Mouse (Mus musculus) CH12.LX (cell line): ENCODE measurements around the gene Abhd16a. TPM values are rescaled to one million over a fixed set of nuclear protein-coding genes. Genes with fewer than 3 reads are reported as not detected.

Experiments
- DNase-seq: peaks from one replicate; pipeline ENCODE4 v3.0.0-alpha.2; 2013; ENCODE audit errors: extremely low read depth
- H3K27ac ChIP-seq: 2 replicates; pipeline ENCODE4 v1.5.1; 2012; ENCODE audit warnings: low read depth, mild to moderate bottlenecking, control low read depth, moderate library complexity; ENCODE audit not compliant: insufficient read depth
- H3K27me3 ChIP-seq: replicated peaks from 2 replicates; pipeline ENCODE3; 2012; ENCODE audit warnings: inconsistent platforms
- H3K36me3 ChIP-seq, 2 experiments: replicated peaks in 1 of 2; 2 replicates each; pipeline versions ENCODE3 to v1.6.1; 2012; ENCODE audit warnings: inconsistent platforms in 1 of 2, low read length in 1 of 2, mild to moderate bottlenecking in 1 of 2, mixed read lengths in 1 of 2, moderate library complexity in 1 of 2; ENCODE audit not compliant: control insufficient read depth in 1 of 2, insufficient read depth in 1 of 2
- H3K4me1 ChIP-seq, 2 experiments: 2 replicates each; pipeline ENCODE4 v1.6.1; 2012; ENCODE audit warnings: inconsistent platforms in 1 of 2, moderate library complexity in 1 of 2; ENCODE audit not compliant: insufficient read depth in 2 of 2, control insufficient read depth in 1 of 2
- H3K4me2 ChIP-seq: 2 replicates; pipeline ENCODE4 v1.6.1; 2012; ENCODE audit warnings: low read depth, mild to moderate bottlenecking, control low read depth; ENCODE audit not compliant: poor library complexity, insufficient read depth, severe bottlenecking
- H3K4me3 ChIP-seq, 3 experiments: fragments of 150-350 bp in 1 of 3; sonication (generic) in 1 of 3; replicated peaks in 1 of 3; 2 replicates each; pipeline versions ENCODE3 to v1.5.1; 2011 to 2012; ENCODE audit warnings: low read depth in 2 of 3, low read length in 2 of 3, mild to moderate bottlenecking in 2 of 3, moderate library complexity in 2 of 3, control low read depth in 1 of 3, improper control_type of control experiment in 1 of 3, inconsistent platforms in 1 of 3, mixed read lengths in 1 of 3; ENCODE audit not compliant: poor library complexity in 1 of 3
- H3K79me2 ChIP-seq: replicated peaks from 2 replicates; pipeline ENCODE4 v1.6.1; 2012; ENCODE audit warnings: mild to moderate bottlenecking, moderate library complexity; ENCODE audit not compliant: control insufficient read depth, poor library complexity, insufficient read depth, severe bottlenecking; ENCODE audit errors: extremely low read depth
- H3K9ac ChIP-seq: 2 replicates; pipeline ENCODE4 v1.6.1; 2012; ENCODE audit warnings: low read depth, mild to moderate bottlenecking, control low read depth, moderate library complexity; ENCODE audit not compliant: insufficient read depth
- H3K9me3 ChIP-seq: replicated peaks from 2 replicates; pipeline ENCODE3; 2012; ENCODE audit warnings: low read length, inconsistent platforms, mixed read lengths
- BHLHE40 ChIP-seq: IDR thresholded peaks from 2 replicates; pipeline ENCODE4 v1.6.1; 2011; ENCODE audit warnings: mild to moderate bottlenecking, low read depth, low read length, improper control_type of control experiment
- CHD1 ChIP-seq: IDR thresholded peaks from 2 replicates; pipeline ENCODE4 v1.6.1; 2012; ENCODE audit warnings: low read depth, low read length, improper control_type of control experiment, inconsistent platforms
- CHD2 ChIP-seq: IDR thresholded peaks from 2 replicates; pipeline ENCODE4 v1.6.1; 2011; ENCODE audit warnings: low read length, improper control_type of control experiment
- CTCF ChIP-seq, 2 experiments: IDR thresholded peaks in 1 of 2; conservative IDR thresholded peaks in 1 of 2; 2 replicates each; pipeline ENCODE4 v1.5.1; 2011 to 2012; ENCODE audit warnings: low read depth in 2 of 2, low read length in 2 of 2, improper control_type of control experiment in 1 of 2, inconsistent platforms in 1 of 2, mild to moderate bottlenecking in 1 of 2, moderate library complexity in 1 of 2
- E2F4 ChIP-seq: IDR thresholded peaks from 2 replicates; pipeline ENCODE4 v1.6.1; 2011; ENCODE audit warnings: low read depth, low read length, improper control_type of control experiment; ENCODE audit not compliant: insufficient replicate concordance
- ELF1 ChIP-seq: IDR thresholded peaks from 2 replicates; pipeline ENCODE4 v1.6.1; 2014; ENCODE audit warnings: low read depth, mild to moderate bottlenecking, inconsistent platforms, low read length, improper control_type of control experiment
- EP300 ChIP-seq: IDR thresholded peaks from 2 replicates; pipeline ENCODE4 v1.6.1; 2011; ENCODE audit warnings: low read length, improper control_type of control experiment
- ETS1 ChIP-seq: conservative IDR thresholded peaks from 2 replicates; pipeline ENCODE4 v1.6.1; 2012; ENCODE audit warnings: low read depth, mild to moderate bottlenecking, inconsistent platforms, low read length, improper control_type of control experiment, moderate library complexity
- GABPA ChIP-seq: IDR thresholded peaks from 2 replicates; pipeline ENCODE4 v1.6.1; 2012; ENCODE audit warnings: low read depth, low read length, improper control_type of control experiment, inconsistent platforms; ENCODE audit not compliant: insufficient replicate concordance
- HCFC1 ChIP-seq: IDR thresholded peaks from 2 replicates; pipeline ENCODE4 v1.6.1; 2012; ENCODE audit warnings: low read depth, mild to moderate bottlenecking, inconsistent platforms, low read length, improper control_type of control experiment
- IRF4 ChIP-seq: IDR thresholded peaks from 2 replicates; pipeline ENCODE4 v1.6.1; 2014; ENCODE audit warnings: low read depth, mild to moderate bottlenecking, inconsistent platforms, low read length, improper control_type of control experiment
- JUN ChIP-seq: IDR thresholded peaks from 2 replicates; pipeline ENCODE4 v1.6.1; 2011; ENCODE audit warnings: low read depth, mild to moderate bottlenecking, low read length, improper control_type of control experiment, moderate library complexity; ENCODE audit not compliant: insufficient read depth
- JUND ChIP-seq: conservative IDR thresholded peaks from 2 replicates; pipeline ENCODE4 v1.6.1; 2011; ENCODE audit warnings: low read depth, low read length, improper control_type of control experiment
- KAT2A ChIP-seq: IDR thresholded peaks from 2 replicates; pipeline ENCODE4 v1.6.1; 2012; ENCODE audit warnings: low read length, improper control_type of control experiment, inconsistent platforms; ENCODE audit not compliant: insufficient replicate concordance
- MAFK ChIP-seq: IDR thresholded peaks from 2 replicates; pipeline ENCODE4 v1.6.1; 2011; ENCODE audit warnings: low read length, improper control_type of control experiment; ENCODE audit not compliant: insufficient replicate concordance
- MAX ChIP-seq: IDR thresholded peaks from 2 replicates; pipeline ENCODE4 v1.6.1; 2011; ENCODE audit warnings: low read length, improper control_type of control experiment
- MAZ ChIP-seq: IDR thresholded peaks from 2 replicates; pipeline ENCODE4 v1.6.1; 2012; ENCODE audit warnings: low read depth, mild to moderate bottlenecking, inconsistent platforms, low read length, improper control_type of control experiment, moderate library complexity
- MEF2A ChIP-seq: IDR thresholded peaks from 2 replicates; pipeline ENCODE4 v1.6.1; 2014; ENCODE audit warnings: low read depth, mild to moderate bottlenecking, inconsistent platforms, low read length, improper control_type of control experiment, borderline replicate concordance
- MXI1 ChIP-seq: IDR thresholded peaks from 2 replicates; pipeline ENCODE4 v1.6.1; 2011; ENCODE audit warnings: mild to moderate bottlenecking, low read depth, low read length, improper control_type of control experiment
- MYC ChIP-seq: IDR thresholded peaks from 2 replicates; pipeline ENCODE4 v1.6.1; 2011; ENCODE audit warnings: low read depth, mild to moderate bottlenecking, improper control_type of control experiment, low read length
- NELFE ChIP-seq: IDR thresholded peaks from 2 replicates; pipeline ENCODE4 v1.6.1; 2011; ENCODE audit warnings: low read depth, low read length, improper control_type of control experiment
- NRF1 ChIP-seq: IDR thresholded peaks from 2 replicates; pipeline ENCODE4 v1.6.1; 2014; ENCODE audit warnings: low read depth, mild to moderate bottlenecking, inconsistent platforms, low read length, improper control_type of control experiment, moderate library complexity
- PAX5 ChIP-seq: IDR thresholded peaks from 2 replicates; pipeline ENCODE4 v1.6.1; 2012; ENCODE audit warnings: low read length, inconsistent platforms, mixed read lengths
- POLR2A ChIP-seq: IDR thresholded peaks from 2 replicates; pipeline ENCODE4 v1.6.1; 2011; ENCODE audit warnings: low read depth, mild to moderate bottlenecking, improper control_type of control experiment, low read length
- POLR2AphosphoS2 ChIP-seq: IDR thresholded peaks from 2 replicates; pipeline ENCODE4 v1.6.1; 2011; ENCODE audit warnings: low read depth, low read length, improper control_type of control experiment
- RAD21 ChIP-seq: IDR thresholded peaks from 2 replicates; pipeline ENCODE4 v1.6.1; 2011; ENCODE audit warnings: low read depth, mild to moderate bottlenecking, low read length, improper control_type of control experiment, moderate library complexity
- RCOR1 ChIP-seq: conservative IDR thresholded peaks from 2 replicates; pipeline ENCODE4 v1.6.1; 2012; ENCODE audit warnings: low read depth, mild to moderate bottlenecking, inconsistent platforms, low read length, improper control_type of control experiment
- SIN3A ChIP-seq: IDR thresholded peaks from 2 replicates; pipeline ENCODE4 v1.6.1; 2012; ENCODE audit warnings: low read length, improper control_type of control experiment, inconsistent platforms
- SMC3 ChIP-seq: IDR thresholded peaks from 2 replicates; pipeline ENCODE4 v1.6.1; 2011; ENCODE audit warnings: low read depth, low read length, improper control_type of control experiment
- TBP ChIP-seq: conservative IDR thresholded peaks from 2 replicates; pipeline ENCODE4 v1.6.1; 2011; ENCODE audit warnings: low read depth, low read length, improper control_type of control experiment
- TCF12 ChIP-seq: IDR thresholded peaks from 2 replicates; pipeline ENCODE4 v1.6.1; 2014; ENCODE audit warnings: low read depth, mild to moderate bottlenecking, inconsistent platforms, low read length, improper control_type of control experiment
- UBTF ChIP-seq: IDR thresholded peaks from 2 replicates; pipeline ENCODE4 v1.6.1; 2012; ENCODE audit warnings: low read depth, mild to moderate bottlenecking, inconsistent platforms, low read length, improper control_type of control experiment, moderate library complexity
- USF1 ChIP-seq: IDR thresholded peaks from 2 replicates; pipeline ENCODE4 v1.6.1; 2014; ENCODE audit warnings: low read depth, mild to moderate bottlenecking, inconsistent platforms, low read length, improper control_type of control experiment
- USF2 ChIP-seq: conservative IDR thresholded peaks from 2 replicates; pipeline ENCODE4 v1.6.1; 2011; ENCODE audit warnings: low read depth, low read length, improper control_type of control experiment
- ZC3H11A ChIP-seq: IDR thresholded peaks from 2 replicates; pipeline ENCODE4 v1.6.1; 2012; ENCODE audit warnings: low read depth, mild to moderate bottlenecking, inconsistent platforms, low read length, improper control_type of control experiment
- ZKSCAN1 ChIP-seq: IDR thresholded peaks from 2 replicates; pipeline ENCODE4 v1.6.1; 2012; ENCODE audit warnings: low read depth, inconsistent platforms, low read length, improper control_type of control experiment, borderline replicate concordance
- ZMIZ1 ChIP-seq: IDR thresholded peaks from 2 replicates; pipeline ENCODE4 v1.6.1; 2012; ENCODE audit warnings: low read depth, mild to moderate bottlenecking, inconsistent platforms, low read length, improper control_type of control experiment
- ZNF384 ChIP-seq: IDR thresholded peaks from 2 replicates; pipeline ENCODE4 v1.6.1; 2012; ENCODE audit warnings: low read depth, low read length, improper control_type of control experiment, inconsistent platforms
- dilution Hi-C: fragments of 300-500 bp; cut with MboI; formaldehyde crosslinking; loops from 2 replicates; pipeline ENCODE4 v1.14.3; 2020; ENCODE audit warnings: low sequenced_read_pairs; ENCODE audit not compliant: extremely low pct_unique_long_range_greater_than_20kb, extremely low pct_ligation_motif_present
- in situ Hi-C: fragments of 300-500 bp; cut with MboI; formaldehyde crosslinking; loops from 3 replicates; pipeline ENCODE4 v1.14.3; 2019; ENCODE audit warnings: low sequenced_read_pairs, low pct_ligation_motif_present, low pct_unique_long_range_greater_than_20kb, mixed read lengths
- polyA plus RNA-seq: library from polyadenylated mRNA; unstranded; fragments of >175 nt; gene quantifications from 2 replicates; pipeline ENCODE4 v1.2.1, GENCODE M21; 2012; ENCODE audit warnings: low read depth; ENCODE audit not compliant: insufficient read length
- total RNA-seq, 2 experiments: library from RNA; depleted of rRNA; stranded (reverse); fragments of 300-350 nt in 1 of 2; fragments of >200 nt in 1 of 2; gene quantifications; 2 replicates each; pipeline ENCODE4 v1.2.3; 2012 to 2014

Gene Abhd16a
- total and polyA plus RNA-seq, 3 experiments = 11.6 to 16.6 (median 15.3) TPM

- Histone ChIP-seq H3K27me3 (no peaks in the 10 kb centered on the region), H3K36me3 (peaks cover 19 to 26% of the 10 kb centered on the region in 2 experiments), H3K4me1 (peaks cover 6 to 40% of the 10 kb centered on the region in 2 experiments), H3K9me3 (peaks cover 7% of the 10 kb centered on the region), H3K79me2 (peaks cover 27% of the 10 kb centered on the region), H3K4me2 (peak within 1 kb of the TSS; percentile 59), H3K4me3 (peak within 1 kb of the TSS; percentile 79 to 94 (median 86)), H3K27ac (peak within 1 kb of the TSS; percentile 96), H3K9ac (peak within 1 kb of the TSS; percentile 96)
- no peak for TF ChIP-seq IRF4
- no peak for TF ChIP-seq RCOR1
- TF ChIP-seq ZC3H11A = no peak
- TF ChIP-seq JUN = no peak
- TF ChIP-seq E2F4 = no peak
- TF ChIP-seq KAT2A = no peak
- TF ChIP-seq CHD1 = no peak
- TF ChIP-seq ELF1 = peak; percentile 39
- no peak for TF ChIP-seq MYC
- no peak for TF ChIP-seq MAZ
- TF ChIP-seq EP300 = no peak
- peak; percentile 7; the same call in 1 of the 2 replicates for TF ChIP-seq SMC3
- TF ChIP-seq POLR2AphosphoS2 = no peak
- TF ChIP-seq HCFC1 = no peak; the same call in 1 of the 2 replicates
- peak; percentile 38; the same call in 1 of the 2 replicates for TF ChIP-seq TCF12
- no peak for TF ChIP-seq GABPA
- no peak for TF ChIP-seq ZNF384
- TF ChIP-seq BHLHE40 = peak; percentile 15; the same call in 1 of the 2 replicates
- no peak for TF ChIP-seq SIN3A
- TF ChIP-seq ZMIZ1 = no peak; the same call in 1 of the 2 replicates
- no peak; a peak in 1 of 4 replicates for TF ChIP-seq CTCF (conservative IDR thresholded peaks at IDR 0.05 in 1 of 2, IDR thresholded peaks at IDR 0.05 in 1 of 2; ENCODE audit: low read depth in 2 of 2, low read length in 2 of 2)
- TF ChIP-seq JUND = no peak
- TF ChIP-seq RAD21 = no peak; the same call in 1 of the 2 replicates
- no peak for TF ChIP-seq USF2
- no peak for TF ChIP-seq ZKSCAN1
- TF ChIP-seq USF1 = no peak
- no peak for TF ChIP-seq CHD2
- TF ChIP-seq MEF2A = no peak
- peak; percentile 18; the same call in 1 of the 2 replicates for TF ChIP-seq NELFE
- TF ChIP-seq TBP = 0 out of 2 replicates have a peak, but pooled peaks have one; percentile 14
- no peak for TF ChIP-seq PAX5
- TF ChIP-seq UBTF = no peak
- TF ChIP-seq MAX = no peak
- TF ChIP-seq NRF1 = no peak
- TF ChIP-seq ETS1 = no peak
- no peak; the same call in 1 of the 2 replicates for TF ChIP-seq POLR2A
- no peak for TF ChIP-seq MXI1
- no peak for TF ChIP-seq MAFK
- dilution Hi-C loops (no loop called here), in situ Hi-C loops (no loop called here)
- DNase-seq = peak; percentile 56
Observed at GRCm38 (mm10) chr17:35049561-35050016, 39.5 kb upstream of the Abhd16a start, which contains the start of gene Clic1. Gene Clic1, plus strand, starts transcription at chr17:35049966.
